Mouse (Mus musculus): ENCODE results near the gene Rps26.
A peak's percentile ranks its signal among the peaks of the same experiment; 100 is the strongest.

Gene Rps26

GRCm38 (mm10) chr10:128602470-128603128, 23.9 kb downstream of the Rps26 start:
- no peak for DNase-seq (ENCODE audit: low spot score)

- DNase-seq (ENCODE audit: low spot score), result no peak
Observed at GRCm38 (mm10) chr10:128601499-128601898, 25.0 kb downstream of the Rps26 start.

- no peak for DNase-seq (ENCODE audit: low spot score)
Observed at GRCm38 (mm10) chr10:128598476-128598875, 28.1 kb downstream of the Rps26 start.

- DNase-seq (ENCODE audit: low spot score), result no peak
Observed at GRCm38 (mm10) chr10:128592797-128593196, 33.8 kb downstream of the Rps26 start.

GRCm38 (mm10) chr10:128591436-128591835, 35.1 kb downstream of the Rps26 start:
- DNase-seq (ENCODE audit: low spot score), result no peak

- DNase-seq (ENCODE audit: low spot score), result peak; percentile 25
Observed at GRCm38 (mm10) chr10:128590193-128590690, 36.3 kb downstream of the Rps26 start.

- peak; percentile 9 for DNase-seq (ENCODE audit: low spot score)
Observed at GRCm38 (mm10) chr10:128589464-128590192, 36.9 kb downstream of the Rps26 start, which contains the start of gene Erbb3. Gene Erbb3 (minus strand): TSS chr10:128589652.

- no peak for DNase-seq (ENCODE audit: low spot score)
Observed at GRCm38 (mm10) chr10:128588775-128589463, 37.6 kb downstream of the Rps26 start.

GRCm38 (mm10) chr10:128588136-128588535, 38.4 kb downstream of the Rps26 start:
- DNase-seq (ENCODE audit: low spot score), result no peak

- no peak for DNase-seq (ENCODE audit: low spot score)
Observed at GRCm38 (mm10) chr10:128587697-128588096, 38.9 kb downstream of the Rps26 start.

- DNase-seq (ENCODE audit: low spot score), result no peak
Observed at GRCm38 (mm10) chr10:128587120-128587519, 39.4 kb downstream of the Rps26 start.

GRCm38 (mm10) chr10:128586546-128586945, 40.0 kb downstream of the Rps26 start:
- no peak for DNase-seq (ENCODE audit: low spot score)

GRCm38 (mm10) chr10:128584386-128584785, 42.2 kb downstream of the Rps26 start:
- DNase-seq (ENCODE audit: low spot score), result no peak

GRCm38 (mm10) chr10:128583644-128584043, 42.9 kb downstream of the Rps26 start:
- DNase-seq (ENCODE audit: low spot score), result no peak

GRCm38 (mm10) chr10:128579731-128580130, 46.8 kb downstream of the Rps26 start:
- DNase-seq (ENCODE audit: low spot score), result no peak

GRCm38 (mm10) chr10:128579298-128579697, 47.2 kb downstream of the Rps26 start:
- no peak for DNase-seq (ENCODE audit: low spot score)

- no peak for DNase-seq (ENCODE audit: low spot score)
Observed at GRCm38 (mm10) chr10:128578330-128578729, 48.2 kb downstream of the Rps26 start.

- DNase-seq (ENCODE audit: low spot score), result no peak
Observed at GRCm38 (mm10) chr10:128575063-128575462, 51.5 kb downstream of the Rps26 start.
